Mouse (Mus musculus) stomach, embryonic 14.5 days (tissue): ENCODE measurements around the gene Mapk6. TPM values are rescaled to one million over a fixed set of nuclear protein-coding genes. Genes with fewer than 3 reads are reported as not detected.

ENCODE experiments used
- ATAC-seq: fragments of 200-750 bp; cut with Nextera tagmentation; 2 replicates; pipeline ENCODE4 v1.8.0; 2017; ENCODE audit warnings: low read depth, moderate TSS enrichment; ENCODE audit not compliant: insufficient number of reproducible peaks, insufficient read depth, low FRiP score
- H3K27ac ChIP-seq: fragments of 300-500 bp; sonication (generic); 2 replicates; pipeline ENCODE4 v1.5.1; 2014; ENCODE audit warnings: mild to moderate bottlenecking, low read length, moderate library complexity, mixed read lengths
- H3K27me3 ChIP-seq: fragments of 300-500 bp; sonication (generic); 2 replicates; pipeline ENCODE4 v1.6.1; 2014; ENCODE audit warnings: low read length, control low read depth, mixed read lengths; ENCODE audit not compliant: control insufficient read depth, insufficient read depth
- H3K36me3 ChIP-seq: fragments of 300-500 bp; sonication (generic); 2 replicates; pipeline ENCODE4 v1.6.1; 2014; ENCODE audit warnings: mild to moderate bottlenecking, control low read depth, low read length, moderate library complexity, mixed read lengths; ENCODE audit not compliant: control insufficient read depth, insufficient read depth
- H3K4me1 ChIP-seq: fragments of 300-500 bp; sonication (generic); 2 replicates; pipeline ENCODE4 v1.6.1; 2014; ENCODE audit warnings: low read length, control low read depth, mixed read lengths; ENCODE audit not compliant: control insufficient read depth, insufficient read depth
- H3K4me2 ChIP-seq: fragments of 300-500 bp; sonication (generic); replicated peaks from 2 replicates; pipeline ENCODE4 v1.6.1; 2014; ENCODE audit warnings: low read depth, low read length, control low read depth
- H3K4me3 ChIP-seq: fragments of 300-500 bp; sonication (generic); 2 replicates; pipeline ENCODE4 v1.5.1; 2014; ENCODE audit warnings: low read depth, low read length, control low read depth
- H3K9ac ChIP-seq: fragments of 300-500 bp; sonication (generic); replicated peaks from 2 replicates; pipeline ENCODE4 v1.6.1; 2014; ENCODE audit warnings: low read depth, mild to moderate bottlenecking, control low read depth, low read length, moderate library complexity, mixed read lengths
- H3K9me3 ChIP-seq: fragments of 300-500 bp; sonication (generic); 2 replicates; pipeline ENCODE4 v1.6.1; 2016; ENCODE audit warnings: low read depth, low read length, control low read depth; ENCODE audit not compliant: control insufficient read depth
- WGBS: fragments of 180-500 bp; shearing (Covaris S2); extraction: QIAGEN DNeasy Blood & Tissue Kit; methylation state at CpG from one replicate; pipeline ENCODE4 v1.1.7; 2014; 5-methylcytosine and 5-hydroxymethylcytosine counted together
- polyA plus RNA-seq: library from polyadenylated mRNA; unstranded; fragments of >200 nt; fragmentation: Nextera tagmentation; extraction: Ambion mirVana; gene quantifications from 2 replicates; pipeline ENCODE4 v1.2.1, GENCODE M21; 2014

Gene Mapk6
- polyA plus RNA-seq, 1 experiment from 2014 or later, result 70.2 TPM

- no peak overlapping the region for H3K4me2 ChIP-seq
- H3K9me3 ChIP-seq, result no peaks in the 10 kb centered on the region
- no peak for ATAC-seq
- no peak overlapping the region for H3K4me3 ChIP-seq
- peaks cover 10% of the 10 kb centered on the region; the same call in 1 of the 2 replicates for H3K4me1 ChIP-seq
- no peak overlapping the region for H3K27ac ChIP-seq
- H3K9ac ChIP-seq, result no peak overlapping the region
- H3K36me3 ChIP-seq, result peaks cover 12% of the 10 kb centered on the region
- no peaks in the 10 kb centered on the region for H3K27me3 ChIP-seq
- 59% methylated on average over 20 of the region's 20 CpGs for WGBS
These were observed 8.0 kb downstream of the Mapk6 start for GRCm38 (mm10) chr9:75401593-75402504.

DNA sequence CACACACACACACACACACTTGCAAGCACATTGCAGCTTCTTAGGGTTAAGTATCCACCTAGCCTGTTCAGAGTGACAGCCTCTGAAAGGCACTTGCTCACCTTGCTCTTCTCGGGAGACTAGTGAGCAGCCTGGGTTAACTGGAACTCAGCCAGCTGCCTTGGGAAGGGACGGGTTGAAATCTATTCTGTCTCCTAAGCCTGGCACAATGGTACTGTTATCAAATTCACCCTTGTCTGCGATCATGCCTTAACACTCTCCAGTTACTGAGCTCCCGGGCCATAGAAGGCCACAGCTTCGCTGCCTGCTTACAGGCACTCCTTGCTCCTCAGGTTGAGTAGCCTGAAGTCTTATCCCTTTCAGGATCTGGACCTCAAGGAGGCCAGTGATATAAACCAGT, 9.2 kb downstream of the Mapk6 start:
- Histone ChIP-seq H3K27me3 (no peaks in the 10 kb centered on the region), H3K9me3 (no peaks in the 10 kb centered on the region), H3K27ac (no peak overlapping the region), H3K4me2 (no peak overlapping the region), H3K4me3 (no peak overlapping the region), H3K36me3 (peaks cover 23% of the 10 kb centered on the region), H3K9ac (no peak overlapping the region), H3K4me1 (peaks cover 6% of the 10 kb centered on the region; the same call in 1 of the 2 replicates)
- WGBS, result 61% methylated on average over 5 of the region's 5 CpGs
- ATAC-seq, result no peak

DNA sequence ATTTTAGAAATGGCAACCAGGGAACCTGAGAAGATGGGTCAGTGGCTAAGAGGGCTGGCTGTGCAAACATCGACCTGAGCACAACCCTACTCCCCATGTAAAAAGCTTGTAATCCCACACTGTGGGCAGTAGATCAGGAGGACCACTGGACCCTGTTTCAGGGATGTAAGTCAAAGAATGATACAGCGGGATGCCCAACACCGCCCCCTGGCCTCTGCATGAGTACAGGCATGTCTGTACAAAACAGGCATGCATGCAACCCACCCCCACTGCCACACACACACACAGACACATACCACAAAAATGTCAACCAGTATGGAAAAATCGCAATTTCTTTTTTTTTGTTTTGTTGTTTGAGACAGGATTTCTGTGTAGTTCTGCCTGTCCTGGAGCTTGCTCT, 10.7 kb downstream of the Mapk6 start:
- H3K4me2 ChIP-seq, result no peak overlapping the region
- H3K27me3 ChIP-seq, result no peaks in the 10 kb centered on the region
- peaks cover 36% of the 10 kb centered on the region for H3K36me3 ChIP-seq
- ATAC-seq, result no peak
- 95% methylated on average over 4 of the region's 4 CpGs for whole genome bisulfite sequencing
- H3K27ac ChIP-seq, result no peak overlapping the region
- H3K4me1 ChIP-seq, result peaks cover 6% of the 10 kb centered on the region; the same call in 1 of the 2 replicates
- H3K9me3 ChIP-seq, result no peaks in the 10 kb centered on the region
- no peak overlapping the region for H3K4me3 ChIP-seq
- H3K9ac ChIP-seq, result no peak overlapping the region

DNA sequence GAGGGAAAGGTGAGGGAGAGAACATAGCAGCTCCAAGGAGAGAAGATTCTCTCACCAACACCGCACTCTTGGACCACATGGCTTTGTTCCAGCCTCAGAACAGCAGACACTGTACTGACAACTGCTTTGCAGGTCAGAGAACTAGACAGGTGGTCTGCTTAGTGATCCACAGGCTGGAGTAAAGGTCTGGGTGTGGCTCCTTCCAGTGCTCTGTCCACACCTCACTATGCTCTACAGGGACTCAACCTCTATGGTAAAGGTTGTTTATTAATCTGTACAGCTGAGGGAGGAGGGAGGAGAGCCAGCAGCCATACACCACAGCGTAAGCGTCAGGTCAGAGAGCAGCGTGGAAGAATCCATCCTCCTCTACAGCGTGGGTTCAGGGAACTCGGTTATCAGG, 13.8 kb downstream of the Mapk6 start:
- no peaks in the 10 kb centered on the region for H3K9me3 ChIP-seq
- no peaks in the 10 kb centered on the region for H3K27me3 ChIP-seq
- H3K4me3 ChIP-seq, result no peak overlapping the region
- no peak overlapping the region for H3K27ac ChIP-seq
- H3K9ac ChIP-seq, result no peak overlapping the region
- ATAC-seq, result no peak
- WGBS, result 83% methylated on average over 6 of the region's 6 CpGs
- H3K36me3 ChIP-seq, result peaks cover 61% of the 10 kb centered on the region
- no peak overlapping the region for H3K4me2 ChIP-seq
- no peaks in the 10 kb centered on the region for H3K4me1 ChIP-seq

DNA sequence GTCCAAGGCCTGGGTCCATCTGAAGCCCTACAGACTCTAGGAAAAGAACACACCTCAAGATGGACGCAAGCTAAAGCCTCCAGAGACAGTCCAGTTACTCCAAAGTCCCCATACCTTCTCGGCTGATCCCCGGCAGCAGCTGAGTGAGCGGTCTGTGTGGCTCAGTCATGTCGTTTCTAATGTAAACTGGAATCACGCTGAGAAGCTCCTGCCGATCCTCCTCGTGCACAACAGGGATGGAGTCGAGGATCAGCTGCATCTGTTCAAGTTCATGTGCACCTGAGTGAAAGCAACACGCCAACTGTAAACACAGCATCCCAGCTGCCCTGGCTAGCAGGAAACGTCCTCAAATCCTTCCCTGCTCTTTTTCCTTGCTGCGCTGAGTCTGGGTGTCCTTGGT, 16.6 kb downstream of the Mapk6 start:
- H3K36me3 ChIP-seq, result peaks cover 83% of the 10 kb centered on the region
- no peak overlapping the region for H3K9ac ChIP-seq
- WGBS, result 72% methylated on average over 12 of the region's 12 CpGs
- no peaks in the 10 kb centered on the region for H3K27me3 ChIP-seq
- no peak overlapping the region for H3K4me2 ChIP-seq
- H3K4me3 ChIP-seq, result no peak overlapping the region
- ATAC-seq, result no peak
- H3K4me1 ChIP-seq, result no peaks in the 10 kb centered on the region
- no peak overlapping the region for H3K27ac ChIP-seq
- H3K9me3 ChIP-seq, result no peaks in the 10 kb centered on the region

- no peak overlapping the region for H3K4me2 ChIP-seq
- no peak overlapping the region for H3K27ac ChIP-seq
- H3K4me1 ChIP-seq, result no peaks in the 10 kb centered on the region
- H3K36me3 ChIP-seq, result peaks cover 22% of the 10 kb centered on the region
- H3K4me3 ChIP-seq, result no peak overlapping the region
- H3K9ac ChIP-seq, result no peak overlapping the region
- no peaks in the 10 kb centered on the region for H3K9me3 ChIP-seq
- no peaks in the 10 kb centered on the region for H3K27me3 ChIP-seq
- ATAC-seq, result no peak
- 86% methylated on average over 9 of the region's 9 CpGs for whole genome bisulfite sequencing
These were observed 24.4 kb downstream of the Mapk6 start for GRCm38 (mm10) chr9:75385218-75385974.

DNA sequence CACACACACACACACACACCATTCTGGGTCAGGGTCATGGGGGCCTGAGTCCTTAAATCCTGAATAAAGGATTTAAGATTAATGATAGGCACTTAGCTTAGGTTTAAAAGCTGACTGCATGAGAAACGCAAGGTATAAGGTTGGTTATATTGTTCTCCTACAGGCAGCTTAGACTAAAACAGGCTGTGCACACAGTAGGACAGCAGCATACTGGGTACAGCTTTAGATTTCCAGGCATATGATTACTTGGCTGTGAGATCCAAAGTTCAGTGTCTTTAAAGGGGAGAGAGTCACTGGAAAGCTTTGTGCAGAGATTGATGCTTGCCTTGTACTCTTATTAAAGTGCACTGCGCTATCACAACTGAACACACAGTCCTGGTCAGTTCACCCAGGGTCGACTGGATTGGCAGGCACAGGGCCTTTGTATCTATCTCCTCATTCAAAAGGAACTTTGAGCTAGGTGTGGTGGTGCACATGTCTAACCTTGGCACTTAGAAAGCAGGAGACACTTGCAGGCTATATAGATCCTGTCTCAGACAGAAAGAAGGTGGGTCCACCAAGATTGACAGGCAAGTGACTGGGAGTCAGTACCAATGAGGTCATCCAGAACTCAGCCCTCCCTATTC, 25.4 kb downstream of the Mapk6 start:
- no peak overlapping the region for H3K9ac ChIP-seq
- no peaks in the 10 kb centered on the region for H3K27me3 ChIP-seq
- H3K36me3 ChIP-seq, result peaks cover 16% of the 10 kb centered on the region
- H3K27ac ChIP-seq, result no peak overlapping the region
- H3K9me3 ChIP-seq, result no peaks in the 10 kb centered on the region
- no peaks in the 10 kb centered on the region for H3K4me1 ChIP-seq
- H3K4me2 ChIP-seq, result no peak overlapping the region
- no peak overlapping the region for H3K4me3 ChIP-seq
- no peak for ATAC-seq
- 69% methylated on average over 3 of the region's 3 CpGs for WGBS

DNA sequence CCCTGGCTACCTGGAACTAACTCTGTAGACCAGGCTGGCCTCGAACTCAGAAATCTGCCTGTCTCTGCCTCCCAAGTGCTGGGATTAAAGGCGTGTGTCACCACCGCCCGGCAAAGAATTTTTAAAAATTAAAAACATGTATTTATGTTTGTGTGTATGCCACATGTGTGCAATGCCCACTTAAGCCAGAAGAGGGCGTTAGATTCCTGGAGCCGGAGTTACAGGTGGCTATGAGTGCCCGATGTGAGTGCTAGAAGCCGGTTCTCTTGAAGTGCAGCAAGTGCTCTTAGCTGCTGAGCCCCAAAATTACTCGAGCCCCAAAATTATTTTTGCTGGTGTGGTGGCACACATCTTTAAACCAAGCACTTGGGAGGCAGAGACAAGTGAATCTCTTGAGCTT, 26.0 kb downstream of the Mapk6 start:
- no peaks in the 10 kb centered on the region for H3K4me1 ChIP-seq
- no peak overlapping the region for H3K27ac ChIP-seq
- 78% methylated on average over 9 of the region's 9 CpGs for WGBS
- H3K4me2 ChIP-seq, result no peak overlapping the region
- peaks cover 9% of the 10 kb centered on the region for H3K36me3 ChIP-seq
- ATAC-seq, result no peak
- no peak overlapping the region for H3K9ac ChIP-seq
- H3K4me3 ChIP-seq, result no peak overlapping the region
- H3K9me3 ChIP-seq, result no peaks in the 10 kb centered on the region
- H3K27me3 ChIP-seq, result no peaks in the 10 kb centered on the region
